Mouse (Mus musculus) midbrain, embryonic 15.5 days (tissue): ENCODE results near the gene 4930550C14Rik. TPM values are rescaled to one million over a fixed set of nuclear protein-coding genes. Genes with fewer than 3 reads are reported as not detected.

ENCODE experiments used
- ATAC-seq: fragments of 200-750 bp; cut with Nextera tagmentation; replicated peaks from 2 replicates; pipeline ENCODE4 v1.8.0; 2017; ENCODE audit warnings: moderate TSS enrichment
- H3K27ac ChIP-seq: fragments of 300-500 bp; sonication (generic); 2 replicates; pipeline ENCODE4 v1.5.1; 2015; ENCODE audit warnings: mild to moderate bottlenecking, inconsistent platforms
- H3K27me3 ChIP-seq: fragments of 300-500 bp; sonication (generic); replicated peaks from 2 replicates; pipeline ENCODE4 v1.6.1; 2015; ENCODE audit warnings: inconsistent platforms
- H3K36me3 ChIP-seq: fragments of 300-500 bp; sonication (generic); replicated peaks from 2 replicates; pipeline ENCODE4 v1.6.1; 2015; ENCODE audit warnings: inconsistent platforms
- H3K4me1 ChIP-seq: fragments of 300-500 bp; sonication (generic); 2 replicates; pipeline ENCODE4 v1.6.1; 2015; ENCODE audit warnings: inconsistent platforms
- H3K4me2 ChIP-seq: fragments of 300-500 bp; sonication (generic); 2 replicates; pipeline ENCODE4 v1.6.1; 2015; ENCODE audit warnings: inconsistent platforms, mild to moderate bottlenecking, moderate library complexity
- H3K4me3 ChIP-seq: fragments of 300-500 bp; sonication (generic); 2 replicates; pipeline ENCODE4 v1.5.1; 2015; ENCODE audit warnings: mild to moderate bottlenecking, inconsistent platforms
- H3K9ac ChIP-seq: fragments of 300-500 bp; sonication (generic); 2 replicates; pipeline ENCODE4 v1.6.1; 2015; ENCODE audit warnings: mild to moderate bottlenecking, inconsistent platforms
- H3K9me3 ChIP-seq: fragments of 300-500 bp; sonication (generic); 2 replicates; pipeline ENCODE4 v1.6.1; 2016; ENCODE audit warnings: inconsistent platforms
- WGBS: fragments of 180-500 bp; shearing (Covaris S2); methylation state at CpG from one replicate; pipeline ENCODE4 v1.1.7; 2015; ENCODE audit warnings: mixed read lengths; 5-methylcytosine and 5-hydroxymethylcytosine counted together
- polyA plus RNA-seq: library from polyadenylated mRNA; unstranded; fragments of >200 nt; fragmentation: Nextera tagmentation; extraction: Ambion mirVana; gene quantifications from 2 replicates; pipeline ENCODE4 v1.2.1, GENCODE M21; 2015

4930550C14Rik gene
- polyA plus RNA-seq, 1 experiment from 2014 or later = 0.13 TPM

GRCm38 (mm10) chr9:53408548-53408947, 6.4 kb downstream of the 4930550C14Rik start:
- no peak for ATAC-seq
- H3K36me3 ChIP-seq = no peaks in the 10 kb centered on the region
- 87% methylated on average over 4 of the region's 4 CpGs for WGBS
- H3K27me3 ChIP-seq = no peaks in the 10 kb centered on the region
- H3K4me1 ChIP-seq = peaks cover 18% of the 10 kb centered on the region
- no peaks in the 10 kb centered on the region for H3K9me3 ChIP-seq
- no peak overlapping the region for H3K9ac ChIP-seq
- H3K4me3 ChIP-seq = no peak overlapping the region
- H3K27ac ChIP-seq = no peak overlapping the region
- H3K4me2 ChIP-seq = no peak overlapping the region

DNA sequence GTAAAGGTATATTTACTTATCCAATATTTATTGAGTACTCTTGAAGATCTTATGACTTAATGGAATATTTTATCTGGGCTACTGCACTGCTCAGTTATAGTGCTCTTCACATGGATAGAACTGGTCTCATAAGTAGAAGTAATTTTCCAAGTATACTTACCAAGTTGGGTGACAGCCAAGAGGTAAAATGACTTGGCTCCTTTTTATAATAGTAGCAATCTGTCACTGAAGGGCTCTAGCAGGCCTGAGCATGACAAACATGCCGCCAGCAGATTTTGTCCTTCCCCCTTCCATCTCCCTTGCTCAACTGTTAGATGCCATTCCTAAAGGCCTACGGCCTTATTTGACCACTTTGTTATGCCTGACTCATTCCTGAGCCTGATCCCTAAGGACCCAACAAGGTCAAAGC, 6.8 kb downstream of the 4930550C14Rik start:
- 88% methylated on average over 2 of the region's 2 CpGs for WGBS
- H3K4me3 ChIP-seq = no peak overlapping the region
- no peak overlapping the region for H3K4me2 ChIP-seq
- peaks cover 18% of the 10 kb centered on the region for H3K4me1 ChIP-seq
- H3K27me3 ChIP-seq = no peaks in the 10 kb centered on the region
- no peak overlapping the region for H3K27ac ChIP-seq
- H3K36me3 ChIP-seq = no peaks in the 10 kb centered on the region
- H3K9ac ChIP-seq = no peak overlapping the region
- ATAC-seq = no peak
- H3K9me3 ChIP-seq = no peaks in the 10 kb centered on the region

DNA sequence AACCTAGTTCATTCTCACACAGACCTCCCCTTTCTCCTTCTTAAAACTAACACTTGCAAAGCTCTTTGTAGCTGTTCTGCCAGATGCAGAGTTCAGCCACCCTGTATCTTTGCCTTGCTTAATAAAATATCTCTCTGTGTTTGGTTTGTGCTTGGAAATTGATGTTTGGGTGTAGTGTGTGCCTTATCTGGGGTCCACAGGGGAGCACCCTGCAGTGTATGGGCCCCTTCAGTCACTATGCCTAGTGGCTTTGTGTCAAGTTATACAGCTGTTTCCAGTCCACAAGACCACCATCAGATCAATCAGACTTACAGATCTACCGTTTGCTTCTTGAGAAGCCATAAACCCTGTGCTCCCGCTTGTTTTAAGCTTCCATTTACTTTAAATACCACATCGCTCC, 7.3 kb downstream of the 4930550C14Rik start:
- WGBS = 92% methylated on average over 3 of the region's 3 CpGs
- no peak for ATAC-seq
- H3K4me3 ChIP-seq = no peak overlapping the region

DNA sequence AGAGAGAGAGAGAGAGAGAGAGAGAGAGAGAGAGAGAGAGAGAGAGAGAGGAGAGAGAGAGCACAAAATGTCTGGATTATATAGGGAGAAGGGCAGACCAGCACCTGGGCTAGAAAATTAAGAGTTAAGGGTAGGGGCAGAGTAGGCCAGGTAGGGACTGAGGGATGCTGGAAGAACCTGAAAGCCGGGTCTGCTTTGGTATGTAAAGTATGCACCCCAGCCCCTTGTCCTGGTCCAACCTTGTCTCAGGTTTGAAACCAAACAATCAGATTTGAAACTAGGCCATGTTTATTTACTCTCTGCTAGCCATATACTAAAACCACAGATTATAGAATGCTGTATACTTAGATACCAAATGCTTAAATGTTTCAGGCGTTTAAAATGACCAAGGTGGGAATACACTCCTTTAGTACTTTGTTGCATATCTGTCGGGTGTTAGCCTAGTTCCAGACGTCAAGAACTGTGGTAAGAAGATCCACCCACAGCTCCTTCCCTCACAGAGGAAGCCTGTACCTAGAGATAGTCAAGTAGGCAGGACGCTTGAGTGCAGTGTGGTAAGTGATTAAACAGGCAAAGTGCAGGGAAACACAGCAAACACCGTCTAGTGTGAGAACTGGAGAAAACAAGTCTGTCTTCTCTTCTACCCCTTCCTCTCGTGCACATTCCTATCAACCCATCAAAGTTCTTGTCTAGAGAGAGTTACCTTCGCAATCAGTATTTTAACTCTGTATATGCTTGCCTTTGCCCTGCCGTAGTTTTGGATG, 20.2 kb downstream of the 4930550C14Rik start:
- no peak for ATAC-seq
- Histone ChIP-seq H3K27ac (no peak overlapping the region), H3K9ac (no peak overlapping the region), H3K4me3 (no peak overlapping the region), H3K4me2 (no peak overlapping the region), H3K4me1 (no peaks in the 10 kb centered on the region), H3K9me3 (no peaks in the 10 kb centered on the region), H3K27me3 (no peaks in the 10 kb centered on the region), H3K36me3 (no peaks in the 10 kb centered on the region)
- WGBS = 80% methylated on average over 9 of the region's 9 CpGs

More for the DNA sequence above, 7.3 kb downstream of the 4930550C14Rik start:
- no peak overlapping the region for H3K27ac ChIP-seq
- no peak overlapping the region for H3K9ac ChIP-seq
- no peaks in the 10 kb centered on the region for H3K9me3 ChIP-seq
- no peak overlapping the region for H3K4me2 ChIP-seq
- no peaks in the 10 kb centered on the region for H3K36me3 ChIP-seq
- peaks cover 16% of the 10 kb centered on the region for H3K4me1 ChIP-seq
- no peaks in the 10 kb centered on the region for H3K27me3 ChIP-seq

- Histone ChIP-seq H3K4me3 (no peak overlapping the region), H3K9ac (no peak overlapping the region), H3K4me2 (no peak overlapping the region), H3K36me3 (no peaks in the 10 kb centered on the region), H3K27me3 (no peaks in the 10 kb centered on the region), H3K27ac (no peak overlapping the region), H3K4me1 (no peaks in the 10 kb centered on the region), H3K9me3 (no peaks in the 10 kb centered on the region)
- WGBS = 96% methylated on average over 3 of the region's 3 CpGs
- no peak for ATAC-seq
Observed at GRCm38 (mm10) chr9:53426726-53427125, 24.6 kb downstream of the 4930550C14Rik start.

GRCm38 (mm10) chr9:53427638-53428037, 25.5 kb downstream of the 4930550C14Rik start:
- Histone ChIP-seq H3K4me2 (no peak overlapping the region), H3K9me3 (no peaks in the 10 kb centered on the region), H3K27me3 (no peaks in the 10 kb centered on the region), H3K9ac (no peak overlapping the region), H3K27ac (no peak overlapping the region), H3K4me3 (no peak overlapping the region), H3K4me1 (no peaks in the 10 kb centered on the region), H3K36me3 (no peaks in the 10 kb centered on the region)
- ATAC-seq = no peak
- WGBS = 84% methylated on average over 3 of the region's 3 CpGs

DNA sequence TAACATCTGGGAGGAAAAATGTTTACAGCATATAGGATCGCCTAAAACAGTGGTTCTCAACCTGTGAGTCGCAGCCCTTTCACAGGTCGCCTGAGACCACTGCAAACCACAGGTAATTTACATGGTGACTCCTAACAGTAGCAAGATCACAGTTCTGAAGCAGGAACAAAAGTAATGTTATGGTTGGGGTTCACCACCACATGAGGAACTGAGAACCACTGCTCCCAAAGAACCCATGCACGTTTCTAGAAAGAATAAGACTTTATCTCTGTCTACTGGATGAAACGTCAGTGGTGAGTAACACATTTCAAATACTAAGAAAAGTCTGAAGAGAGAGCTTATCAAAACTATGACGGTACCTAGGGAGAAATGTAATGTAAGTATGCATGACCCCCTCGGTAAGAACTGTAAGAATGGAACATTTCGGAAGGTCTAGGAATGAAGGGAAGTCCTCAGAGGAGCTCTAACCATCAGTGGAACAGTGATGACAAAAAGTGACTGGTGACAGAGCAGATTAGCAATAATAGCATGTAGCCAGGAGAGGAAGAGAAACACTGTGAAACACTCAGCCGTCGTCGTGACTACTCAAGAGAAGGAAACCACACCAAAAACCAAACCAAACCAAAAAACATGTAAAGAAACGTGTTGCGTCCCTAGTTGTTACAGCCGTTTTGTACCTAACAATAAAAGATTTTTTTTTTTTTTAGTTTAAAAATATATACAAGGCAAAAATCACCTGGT, 33.9 kb downstream of the 4930550C14Rik start:
- ATAC-seq = no peak
- H3K9me3 ChIP-seq = no peaks in the 10 kb centered on the region
- H3K4me2 ChIP-seq = no peak overlapping the region
- H3K27ac ChIP-seq = no peak overlapping the region
- peaks cover 14% of the 10 kb centered on the region; the same call in 1 of the 2 replicates for H3K36me3 ChIP-seq
- H3K9ac ChIP-seq = no peak overlapping the region
- no peaks in the 10 kb centered on the region for H3K27me3 ChIP-seq
- no peaks in the 10 kb centered on the region for H3K4me1 ChIP-seq
- H3K4me3 ChIP-seq = no peak overlapping the region
- WGBS = 96% methylated on average over 14 of the region's 14 CpGs

GRCm38 (mm10) chr9:53450609-53451008, 48.5 kb downstream of the 4930550C14Rik start:
- Histone ChIP-seq H3K27ac (no peak overlapping the region), H3K27me3 (no peaks in the 10 kb centered on the region), H3K9me3 (no peaks in the 10 kb centered on the region), H3K36me3 (peaks cover 20% of the 10 kb centered on the region; the same call in 1 of the 2 replicates), H3K4me2 (no peak overlapping the region), H3K9ac (no peak overlapping the region), H3K4me1 (no peaks in the 10 kb centered on the region), H3K4me3 (no peak overlapping the region)
- ATAC-seq = no peak
- 95% methylated on average over 1 of the region's 1 CpGs for WGBS

DNA sequence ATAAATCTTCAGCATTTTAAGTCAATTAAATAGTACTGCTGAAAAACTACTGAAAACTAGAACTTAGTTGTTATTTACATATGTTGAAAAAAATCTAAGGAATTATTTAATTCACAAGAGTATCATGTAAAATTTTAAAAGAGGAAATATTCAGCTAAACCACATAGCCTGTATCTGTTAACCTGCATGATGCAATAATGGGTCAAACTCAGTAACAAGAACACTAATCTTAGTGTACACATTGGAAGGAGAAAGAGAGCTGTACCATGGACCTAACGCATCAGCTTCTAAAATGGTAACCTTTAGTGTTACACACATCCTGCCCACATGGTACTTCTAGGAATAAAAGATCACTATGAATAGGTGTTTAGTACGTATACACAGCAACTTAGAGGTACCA, 49.9 kb downstream of the 4930550C14Rik start:
- no peaks in the 10 kb centered on the region for H3K9me3 ChIP-seq
- no peak overlapping the region for H3K27ac ChIP-seq
- H3K4me3 ChIP-seq = no peak overlapping the region
- no peak overlapping the region for H3K4me2 ChIP-seq
- no peaks in the 10 kb centered on the region for H3K27me3 ChIP-seq
- WGBS = 97% methylated on average over 2 of the region's 2 CpGs
- H3K4me1 ChIP-seq = no peaks in the 10 kb centered on the region
- no peak overlapping the region for H3K9ac ChIP-seq
- no peak for ATAC-seq
- peaks cover 16% of the 10 kb centered on the region; the same call in 1 of the 2 replicates for H3K36me3 ChIP-seq

DNA sequence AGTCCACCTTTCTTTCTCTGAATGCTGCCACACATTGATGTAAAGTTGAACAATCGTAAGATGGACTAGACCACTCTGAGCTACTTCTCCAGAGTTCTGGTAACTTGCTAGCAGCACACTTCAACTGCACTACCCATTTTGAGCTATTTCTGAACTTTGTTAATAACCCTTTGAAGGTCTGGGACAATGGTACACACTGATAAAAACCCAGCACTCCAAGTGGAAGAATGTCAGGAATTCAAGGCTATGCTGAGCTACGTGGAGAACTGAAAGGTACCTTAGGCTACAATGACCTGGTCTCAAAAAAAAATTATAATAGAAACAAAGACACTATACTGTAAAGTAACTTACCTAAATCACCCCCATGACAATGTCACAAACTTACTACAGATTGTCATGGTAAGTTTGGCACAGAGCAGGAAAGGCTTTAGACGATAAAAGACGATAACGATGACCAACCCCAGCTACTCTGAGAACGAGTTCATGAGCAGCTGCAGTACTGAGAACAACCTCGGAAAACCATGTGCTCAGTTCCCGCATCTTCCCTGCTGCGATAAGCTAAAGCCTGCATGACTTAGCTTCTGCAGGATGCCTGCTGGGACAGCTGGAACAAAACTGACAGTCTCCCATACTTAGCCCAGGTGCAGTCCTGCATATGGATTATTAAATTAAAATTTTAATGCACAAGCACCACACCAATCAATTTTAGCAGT, 70.8 kb downstream of the 4930550C14Rik start:
- H3K36me3 ChIP-seq = peaks cover 4% of the 10 kb centered on the region; the same call in 1 of the 2 replicates
- H3K27me3 ChIP-seq = no peaks in the 10 kb centered on the region
- H3K4me1 ChIP-seq = no peaks in the 10 kb centered on the region
- no peak overlapping the region for H3K4me3 ChIP-seq
- no peaks in the 10 kb centered on the region for H3K9me3 ChIP-seq
- no peak overlapping the region for H3K9ac ChIP-seq
- WGBS = 85% methylated on average over 9 of the region's 9 CpGs
- ATAC-seq = no peak
- H3K27ac ChIP-seq = no peak overlapping the region
- H3K4me2 ChIP-seq = no peak overlapping the region
